Mouse (Mus musculus) thymus, adult 2 months (tissue): Measurements from ENCODE around the gene Klk9.

Source experiments
- CTCF ChIP-seq: fragments of 200-500 bp; IDR thresholded peaks from 2 replicates; pipeline ENCODE4 v1.5.1; 2012; ENCODE audit warnings: mild to moderate bottlenecking, control low read depth, low read length, moderate library complexity, borderline replicate concordance; ENCODE audit not compliant: control insufficient read depth, poor library complexity, insufficient read depth; ENCODE audit errors: extremely low read depth
- POLR2A ChIP-seq: fragments of 200-500 bp; IDR thresholded peaks from 2 replicates; pipeline ENCODE4 v1.6.1; 2012; ENCODE audit warnings: mild to moderate bottlenecking, low read length, control low read depth, moderate library complexity; ENCODE audit not compliant: control insufficient read depth, poor library complexity, insufficient read depth; ENCODE audit errors: extremely low read depth

DNA sequence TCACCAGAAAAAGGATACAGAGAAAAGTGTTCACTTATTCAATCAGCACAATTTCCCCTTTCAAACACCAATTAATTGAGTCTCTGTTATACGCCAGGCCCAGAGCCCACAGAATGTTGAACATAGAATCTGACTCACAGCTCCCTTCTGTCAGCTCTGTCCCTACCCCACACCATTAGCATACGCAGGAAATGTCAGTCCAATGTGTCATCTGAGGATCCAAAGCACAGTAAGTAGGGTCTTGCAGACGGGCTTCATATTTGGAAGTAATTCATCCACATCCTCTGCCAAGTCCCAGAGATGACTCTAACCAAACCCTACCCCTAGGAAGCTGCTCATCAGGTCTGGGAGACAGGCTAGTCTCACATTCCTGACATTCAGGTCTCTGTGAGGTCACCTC is 3.6 kb upstream of the Klk9 start:
- TF ChIP-seq POLR2A, result no peak
- no peak for TF ChIP-seq CTCF
